ENCODE assay signal across 25 mouse cellular contexts in the genomic region with DNA sequence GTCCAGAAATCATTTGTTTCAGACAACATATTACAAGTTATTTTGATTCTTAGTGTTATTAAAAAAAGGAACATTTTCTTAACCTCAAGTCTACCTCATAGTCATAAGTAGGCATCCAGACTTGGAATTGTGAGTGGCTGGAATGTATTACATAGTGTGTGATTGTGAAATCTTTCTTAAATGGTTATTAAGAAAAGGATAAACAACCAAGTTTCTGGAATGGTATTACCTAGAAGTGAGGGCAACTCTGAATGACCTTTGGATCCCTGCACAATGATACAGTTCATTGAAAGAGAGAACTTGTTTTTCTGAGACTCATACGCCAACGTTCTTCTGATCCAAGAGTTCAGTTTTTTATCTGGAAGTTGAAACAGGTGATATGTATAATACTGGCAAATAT.
DNase-seq lines count a peak whose midpoint lies in the region; ATAC-seq and TF ChIP-seq lines count a peak whose summit lies in the region.
"Had no signal": no experiment of that assay in that cellular context is flagged by ENCODE, and none has a peak within 500 bp of the region (broad histone marks: within the 10 kb centered on the region; RNA-seq: fewer than 3 reads in every experiment).

No protein-coding gene starts in this region.

- no peak overlapping the region for H3K9ac ChIP-seq in lung, embryonic 15.5 days
- H3K9ac ChIP-seq: embryonic facial prominence, embryonic 12.5 days; embryonic facial prominence, embryonic 15.5 days; forebrain, embryonic 12.5 days; forebrain, embryonic 15.5 days; hindbrain, embryonic 13.5 days had no signal

- intact Hi-C loops in heart, postnatal 10 days (cut with DNase I): no loop called here

- TF ChIP-seq POLR2A in kidney, adult 2 months (IDR thresholded peaks at IDR 0.05; ENCODE audit: low read depth, low read length): no peak

- no peak overlapping the region for H3K27ac ChIP-seq in kidney, adult 2 months (ENCODE audit: insufficient read depth, low read depth, low read length)
- peak overlapping the region; percentile 9; the same call in 1 of the 2 replicates for H3K27ac ChIP-seq in lung, embryonic 15.5 days
- H3K27ac ChIP-seq: embryonic facial prominence, embryonic 12.5 days; embryonic facial prominence, embryonic 15.5 days; forebrain, embryonic 12.5 days; forebrain, embryonic 15.5 days; hindbrain, embryonic 10.5 days; hindbrain, embryonic 13.5 days had no signal

- 63% methylated on average over 2 of the region's 2 CpGs for WGBS in kidney, adult 2 months
- 79% methylated on average over 2 of the region's 2 CpGs for WGBS in lung, embryonic 15.5 days

- H3K4me2 ChIP-seq in lung, embryonic 15.5 days: no peak overlapping the region
- H3K4me2 ChIP-seq: embryonic facial prominence, embryonic 12.5 days; embryonic facial prominence, embryonic 15.5 days; forebrain, embryonic 12.5 days; forebrain, embryonic 15.5 days; heart, embryonic 11.5 days; hindbrain, embryonic 13.5 days had no signal

- no peak overlapping the region for H3K4me3 ChIP-seq in kidney, adult 2 months (ENCODE audit: insufficient read depth, low read depth, low read length)
- H3K4me3 ChIP-seq in lung, embryonic 15.5 days: no peak overlapping the region
- H3K4me3 ChIP-seq: embryonic facial prominence, embryonic 12.5 days; embryonic facial prominence, embryonic 15.5 days; forebrain, embryonic 12.5 days; forebrain, embryonic 15.5 days; hindbrain, embryonic 10.5 days; hindbrain, embryonic 13.5 days had no signal

- peak; percentile 81 for DNase-seq in kidney, adult 2 months
- DNase-seq in kidney, postnatal 4 days: no peak
- no peak for DNase-seq in lung, adult 18-20 months
- peak; percentile 3 for DNase-seq in lung, postnatal 25 days (ENCODE audit: low spot score)
- no peak for DNase-seq in lung, postnatal 10 days
- peak; percentile 26 for DNase-seq in skeletal muscle tissue, adult 2 months (ENCODE audit: low read depth, low spot score)
- no peak for DNase-seq in heart, postnatal 10 days
- DNase-seq: adrenal gland, adult 2 months; adrenal gland, postnatal 14 days; cerebellum, adult 11 months; cerebellum, adult 2 months; cerebellum, adult 9-11 months; cerebellum, postnatal 25 days; gastrocnemius, postnatal 10 days; heart, adult 11 months; heart, postnatal 36 days had no signal

- no peak for ATAC-seq in lung, embryonic 15.5 days (ENCODE audit: borderline replicate concordance, extremely low read depth, low FRiP score, low TSS enrichment)
- ATAC-seq: CD4-positive, CD25-positive, alpha-beta regulatory T cell, adult 4 months; forebrain, embryonic 15.5 days had no signal

- no peaks in the 10 kb centered on the region; the same call in 1 of the 2 replicates for H3K36me3 ChIP-seq in kidney, adult 2 months (ENCODE audit: control insufficient read depth, insufficient read depth, low read length)
- no peaks in the 10 kb centered on the region for H3K36me3 ChIP-seq in lung, embryonic 15.5 days
- H3K36me3 ChIP-seq: embryonic facial prominence, embryonic 12.5 days; embryonic facial prominence, embryonic 15.5 days; forebrain, embryonic 12.5 days; forebrain, embryonic 15.5 days; hindbrain, embryonic 10.5 days; hindbrain, embryonic 13.5 days had no signal

- H3K4me1 ChIP-seq in kidney, adult 2 months (ENCODE audit: control insufficient read depth, insufficient read depth, low read length): no peaks in the 10 kb centered on the region
- no peaks in the 10 kb centered on the region for H3K4me1 ChIP-seq in lung, embryonic 15.5 days
- H3K4me1 ChIP-seq: embryonic facial prominence, embryonic 12.5 days; embryonic facial prominence, embryonic 15.5 days; forebrain, embryonic 12.5 days; forebrain, embryonic 15.5 days; hindbrain, embryonic 10.5 days; hindbrain, embryonic 13.5 days had no signal

- no peaks in the 10 kb centered on the region for H3K9me3 ChIP-seq in lung, embryonic 15.5 days
- H3K9me3 ChIP-seq: embryonic facial prominence, embryonic 12.5 days; embryonic facial prominence, embryonic 15.5 days; forebrain, embryonic 12.5 days; forebrain, embryonic 15.5 days; hindbrain, embryonic 10.5 days; hindbrain, embryonic 13.5 days had no signal

- H3K27me3 ChIP-seq in kidney, adult 2 months (replicated peaks; ENCODE audit: control insufficient read depth, insufficient read depth, low read length): no peaks in the 10 kb centered on the region
- no peaks in the 10 kb centered on the region for H3K27me3 ChIP-seq in lung, embryonic 15.5 days
- H3K27me3 ChIP-seq: embryonic facial prominence, embryonic 12.5 days; embryonic facial prominence, embryonic 15.5 days; forebrain, embryonic 12.5 days; forebrain, embryonic 15.5 days; hindbrain, embryonic 13.5 days had no signal

- no peak for TF ChIP-seq CTCF in kidney, adult 2 months (conservative IDR thresholded peaks at IDR 0.05; ENCODE audit: insufficient read depth, insufficient read length, low read depth, low read length)

Comparison
In these comparisons a context has a peak if more than half of its experiments do, and no peak if none do; other contexts are left out.
1. DNase-seq: peak in kidney, adult 2 months (single experiment), lung, postnatal 25 days (single experiment) and skeletal muscle tissue, adult 2 months (single experiment); none in kidney, postnatal 4 days (0 of 2), lung, adult 18-20 months (0 of 2), lung, postnatal 10 days (single experiment) and heart, postnatal 10 days (0 of 2).